Mouse (Mus musculus): ENCODE measurements at regions not wholly inside any gene's neighbourhood (a gene's known extent, or its start where the extent isn't known, plus 50 kb on each side); places are given as distances from the start of the nearest gene placed in this dataset.

DNA sequence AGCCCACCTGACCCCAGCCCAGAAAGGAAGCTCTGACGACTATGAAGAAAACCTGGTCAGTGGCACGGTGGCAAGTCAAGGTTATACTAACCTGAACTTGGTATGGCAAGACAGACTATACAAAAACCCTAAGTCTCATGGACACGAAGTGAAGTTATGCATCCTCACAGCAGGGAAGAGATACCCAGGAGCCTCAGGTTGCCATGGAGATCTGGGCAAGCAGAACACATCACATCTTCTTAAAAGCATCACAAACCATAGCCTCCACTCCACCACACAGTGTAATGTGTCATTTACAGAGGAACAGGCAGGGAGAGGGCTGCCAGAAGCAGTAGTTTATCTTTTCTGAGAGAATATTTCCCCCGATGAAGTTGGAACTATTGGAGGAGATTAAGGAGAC, 146.5 kb downstream of the Slc39a8 start:
- TF ChIP-seq E2F4 (IDR thresholded peaks at IDR 0.05; ENCODE audit: insufficient read depth): no peak
- no peak for TF ChIP-seq TCF12 (IDR thresholded peaks at IDR 0.05; ENCODE audit: insufficient read depth, poor library complexity, severe bottlenecking)
- TF ChIP-seq MYOG (IDR thresholded peaks at IDR 0.05; ENCODE audit: control insufficient read depth in 1 of 3, insufficient read depth in 1 of 3, insufficient read length in 2 of 3, low read depth in 2 of 3): no peak
- TF ChIP-seq USF1 (IDR thresholded peaks at IDR 0.05; ENCODE audit: low read depth): no peak
- TF ChIP-seq POLR2AphosphoS2 (IDR thresholded peaks at IDR 0.05; ENCODE audit: insufficient read length, low read depth): no peak
- Histone ChIP-seq H3K79me2 (ENCODE audit: control insufficient read depth, insufficient read depth) (no peaks in the 10 kb centered on the region), H3K27me3 (ENCODE audit: control insufficient read depth, insufficient read depth, insufficient read length) (no peaks in the 10 kb centered on the region), H3K4me3 (no peak overlapping the region), H3K36me3 (ENCODE audit: control insufficient read depth, insufficient read depth) (no peaks in the 10 kb centered on the region), H3ac (ENCODE audit: control insufficient read depth, insufficient read length) (no peak overlapping the region), H3K4me2 (ENCODE audit: low read depth) (no peak overlapping the region)

DNA sequence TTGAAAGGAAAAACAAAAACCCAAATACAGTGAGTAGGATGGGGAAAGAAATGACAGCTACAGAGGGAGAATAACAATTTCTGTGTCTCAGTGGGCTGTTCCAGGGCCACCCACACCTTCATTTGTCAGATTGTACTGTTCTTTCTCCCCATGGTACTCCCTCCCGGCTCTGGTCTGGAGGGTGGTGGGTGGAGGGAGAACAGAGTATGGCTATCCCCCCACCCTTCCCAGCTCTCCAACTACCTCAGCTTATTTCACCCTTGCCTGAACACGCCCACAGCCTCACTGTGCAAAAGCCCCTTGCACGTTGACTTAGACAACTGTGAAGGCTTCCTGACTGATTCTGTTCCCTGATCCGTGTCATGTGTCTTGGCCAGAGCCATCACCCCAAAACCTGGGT, 147.3 kb downstream of the Slc39a8 start:
- TF ChIP-seq MAX (IDR thresholded peaks at IDR 0.05; ENCODE audit: low read depth): no peak
- TF ChIP-seq MYOD1 (IDR thresholded peaks at IDR 0.05; ENCODE audit: control insufficient read depth in 1 of 3, insufficient read length in 2 of 3, low read depth in 2 of 3): no peak
- TF ChIP-seq USF1 (IDR thresholded peaks at IDR 0.05; ENCODE audit: low read depth): no peak
- TF ChIP-seq TCF3 (IDR thresholded peaks at IDR 0.05; ENCODE audit: insufficient read length, low read depth): no peak
- no peak for TF ChIP-seq REST (IDR thresholded peaks at IDR 0.05; ENCODE audit: insufficient read depth, insufficient read length)
- H3K4me3 ChIP-seq: no peak overlapping the region

DNA sequence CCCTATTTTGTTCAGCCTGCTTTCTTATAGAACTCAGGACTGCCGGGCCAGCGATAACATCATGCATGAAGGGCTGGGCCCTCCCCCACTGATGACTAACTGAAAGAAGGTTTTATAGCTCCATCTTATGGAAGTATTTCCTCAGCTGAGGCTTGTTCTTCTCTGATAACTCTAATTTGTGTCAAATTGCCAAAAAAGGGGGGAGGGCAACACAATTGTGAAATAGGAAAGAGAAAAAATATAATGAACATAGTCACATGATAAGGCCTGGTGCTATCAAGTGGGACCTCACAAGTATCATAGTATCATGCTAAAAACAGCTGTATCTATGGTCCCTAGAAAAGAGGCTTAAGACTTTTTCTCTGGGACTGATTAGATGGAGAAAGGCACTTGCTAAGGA, 148.2 kb downstream of the Slc39a8 start:
- H3K4me2 ChIP-seq (ENCODE audit: low read depth): no peak overlapping the region

More for the DNA sequence above, 147.3 kb downstream of the Slc39a8 start:
- Histone ChIP-seq H3ac (ENCODE audit: control insufficient read depth, insufficient read length) (no peak overlapping the region), H3K36me3 (ENCODE audit: control insufficient read depth, insufficient read depth) (no peaks in the 10 kb centered on the region), H3K79me2 (ENCODE audit: control insufficient read depth, insufficient read depth) (no peaks in the 10 kb centered on the region), H3K27me3 (ENCODE audit: control insufficient read depth, insufficient read depth, insufficient read length) (no peaks in the 10 kb centered on the region), H3K4me2 (ENCODE audit: low read depth) (no peak overlapping the region)

DNA sequence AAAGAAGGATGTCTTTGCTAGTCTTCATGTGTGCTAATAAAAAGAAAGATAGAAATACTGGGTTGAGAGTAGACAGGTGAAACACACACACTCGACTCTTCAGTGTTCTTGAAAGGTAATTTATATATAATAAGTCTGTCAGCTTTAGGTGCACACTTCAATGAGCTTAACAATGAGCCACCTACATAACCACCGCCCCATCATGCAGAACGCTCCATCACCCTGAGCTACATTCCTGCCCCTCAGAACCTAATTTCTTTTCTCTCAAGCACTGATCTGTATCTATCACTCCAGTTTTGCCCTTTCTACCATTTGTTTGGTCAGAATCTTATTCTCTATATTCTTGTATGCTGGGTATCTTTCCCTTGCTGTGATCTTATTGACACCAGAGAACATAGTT, 148.8 kb downstream of the Slc39a8 start:
- H3K27me3 ChIP-seq (ENCODE audit: control insufficient read depth, insufficient read depth, insufficient read length): no peaks in the 10 kb centered on the region
- H3K4me3 ChIP-seq: no peak overlapping the region
- no peak for TF ChIP-seq REST (IDR thresholded peaks at IDR 0.05; ENCODE audit: insufficient read depth, insufficient read length)
- no peak for TF ChIP-seq E2F4 (IDR thresholded peaks at IDR 0.05; ENCODE audit: insufficient read depth)
- TF ChIP-seq SRF (IDR thresholded peaks at IDR 0.05; ENCODE audit: control insufficient read depth, insufficient read length, low read depth): no peak
- TF ChIP-seq MAX (IDR thresholded peaks at IDR 0.05; ENCODE audit: low read depth): no peak
- TF ChIP-seq MYOD1 (IDR thresholded peaks at IDR 0.05; ENCODE audit: control insufficient read depth in 1 of 3, insufficient read length in 2 of 3, low read depth in 2 of 3): no peak
- H3K79me2 ChIP-seq (ENCODE audit: control insufficient read depth, insufficient read depth): no peaks in the 10 kb centered on the region
- no peak overlapping the region for H3ac ChIP-seq (ENCODE audit: control insufficient read depth, insufficient read length)
- H3K36me3 ChIP-seq (ENCODE audit: control insufficient read depth, insufficient read depth): no peaks in the 10 kb centered on the region
- no peak overlapping the region for H3K4me2 ChIP-seq (ENCODE audit: low read depth)

More for the DNA sequence above, 148.2 kb downstream of the Slc39a8 start:
- TF ChIP-seq POLR2AphosphoS2 (IDR thresholded peaks at IDR 0.05; ENCODE audit: insufficient read length, low read depth) (no peak), CEBPB (IDR thresholded peaks at IDR 0.05; ENCODE audit: insufficient read depth, poor library complexity, severe bottlenecking) (no peak), POLR2A (IDR thresholded peaks at IDR 0.05; ENCODE audit: insufficient read length, low read depth) (no peak)
- H3K36me3 ChIP-seq (ENCODE audit: control insufficient read depth, insufficient read depth): no peaks in the 10 kb centered on the region
- no peak overlapping the region for H3K4me3 ChIP-seq
- H3K27me3 ChIP-seq (ENCODE audit: control insufficient read depth, insufficient read depth, insufficient read length): no peaks in the 10 kb centered on the region
- H3K79me2 ChIP-seq (ENCODE audit: control insufficient read depth, insufficient read depth): no peaks in the 10 kb centered on the region
- no peak overlapping the region for H3ac ChIP-seq (ENCODE audit: control insufficient read depth, insufficient read length)

DNA sequence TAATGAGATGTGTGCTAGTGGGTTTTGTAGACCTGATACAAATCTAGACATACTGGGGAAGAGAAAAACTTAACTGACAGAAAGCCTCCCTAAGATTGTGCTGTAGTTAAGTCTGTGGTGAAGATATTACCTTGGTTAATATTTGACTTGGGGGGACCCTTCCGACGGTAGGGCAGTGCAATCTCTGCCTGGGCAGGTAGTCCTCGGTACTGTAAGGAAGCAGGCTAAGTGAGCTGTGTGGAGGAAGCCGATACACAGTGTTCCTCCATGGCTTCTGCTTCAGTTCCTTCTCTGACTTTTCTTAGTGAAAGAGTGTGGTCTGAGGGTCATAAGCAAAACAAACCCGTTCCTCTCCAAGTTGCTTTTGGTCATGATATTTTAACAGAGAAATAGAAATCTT, 149.7 kb downstream of the Slc39a8 start:
- Histone ChIP-seq H3K36me3 (ENCODE audit: control insufficient read depth, insufficient read depth) (no peaks in the 10 kb centered on the region), H3K4me2 (ENCODE audit: low read depth) (no peak overlapping the region), H3ac (ENCODE audit: control insufficient read depth, insufficient read length) (no peak overlapping the region), H3K79me2 (ENCODE audit: control insufficient read depth, insufficient read depth) (no peaks in the 10 kb centered on the region), H3K27me3 (ENCODE audit: control insufficient read depth, insufficient read depth, insufficient read length) (no peaks in the 10 kb centered on the region), H3K4me3 (no peak overlapping the region)
- TF ChIP-seq USF1 (IDR thresholded peaks at IDR 0.05; ENCODE audit: low read depth): no peak
- no peak for TF ChIP-seq REST (IDR thresholded peaks at IDR 0.05; ENCODE audit: insufficient read depth, insufficient read length)
- no peak for TF ChIP-seq TCF12 (IDR thresholded peaks at IDR 0.05; ENCODE audit: insufficient read depth, poor library complexity, severe bottlenecking)
- no peak for TF ChIP-seq POLR2A (IDR thresholded peaks at IDR 0.05; ENCODE audit: insufficient read length, low read depth)

DNA sequence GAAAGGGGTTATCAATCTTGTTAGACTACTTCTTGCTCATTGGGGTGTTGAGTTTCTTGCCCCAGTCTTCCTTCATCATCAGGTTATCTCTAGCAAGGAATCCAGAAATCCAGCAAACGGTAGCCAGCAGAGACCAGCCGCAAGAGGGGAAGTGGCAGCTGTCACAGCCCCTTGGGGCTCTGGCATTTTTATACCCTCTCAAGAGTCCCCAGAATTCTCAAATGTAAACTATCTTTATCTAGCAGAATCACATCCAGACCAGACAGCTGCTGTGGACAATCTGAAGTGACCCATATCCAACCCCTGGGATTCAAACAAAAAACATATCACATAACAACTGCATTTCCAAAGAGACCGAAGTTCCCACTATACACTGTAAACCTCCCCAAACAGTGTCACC, 162.1 kb downstream of the Slc39a8 start:
- TF ChIP-seq USF1 (IDR thresholded peaks at IDR 0.05; ENCODE audit: low read depth): no peak
- no peak for TF ChIP-seq SRF (IDR thresholded peaks at IDR 0.05; ENCODE audit: control insufficient read depth, insufficient read length, low read depth)
- TF ChIP-seq REST (IDR thresholded peaks at IDR 0.05; ENCODE audit: insufficient read depth, insufficient read length): no peak
- no peak for TF ChIP-seq TCF3 (IDR thresholded peaks at IDR 0.05; ENCODE audit: insufficient read length, low read depth)
- no peak for TF ChIP-seq E2F4 (IDR thresholded peaks at IDR 0.05; ENCODE audit: insufficient read depth)
- TF ChIP-seq CEBPB (IDR thresholded peaks at IDR 0.05; ENCODE audit: insufficient read depth, poor library complexity, severe bottlenecking): no peak
- TF ChIP-seq POLR2A (IDR thresholded peaks at IDR 0.05; ENCODE audit: insufficient read length, low read depth): no peak
- TF ChIP-seq TCF12 (IDR thresholded peaks at IDR 0.05; ENCODE audit: insufficient read depth, poor library complexity, severe bottlenecking): no peak
- TF ChIP-seq POLR2AphosphoS2 (IDR thresholded peaks at IDR 0.05; ENCODE audit: insufficient read length, low read depth): no peak
- TF ChIP-seq MYOD1 (IDR thresholded peaks at IDR 0.05; ENCODE audit: control insufficient read depth in 1 of 3, insufficient read length in 2 of 3, low read depth in 2 of 3): no peak
- no peak for TF ChIP-seq MAX (IDR thresholded peaks at IDR 0.05; ENCODE audit: low read depth)
- no peak for TF ChIP-seq MYOG (IDR thresholded peaks at IDR 0.05; ENCODE audit: control insufficient read depth in 1 of 3, insufficient read depth in 1 of 3, insufficient read length in 2 of 3, low read depth in 2 of 3)
- no peak overlapping the region for H3K4me3 ChIP-seq
- H3K79me2 ChIP-seq (ENCODE audit: control insufficient read depth, insufficient read depth): no peaks in the 10 kb centered on the region
- H3K4me2 ChIP-seq (ENCODE audit: low read depth): no peak overlapping the region
- no peak overlapping the region for H3ac ChIP-seq (ENCODE audit: control insufficient read depth, insufficient read length)
- H3K36me3 ChIP-seq (ENCODE audit: control insufficient read depth, insufficient read depth): no peaks in the 10 kb centered on the region
- no peaks in the 10 kb centered on the region for H3K27me3 ChIP-seq (ENCODE audit: control insufficient read depth, insufficient read depth, insufficient read length)
